Mouse (Mus musculus) Patski (cell line): ENCODE data around the gene Pus10. TPM values are rescaled to one million over a fixed set of nuclear protein-coding genes. Genes with fewer than 3 reads are reported as not detected.

Source experiments
- ATAC-seq: fragments of 100-300 bp; one replicate; pipeline ENCODE4 v1.8.0; 2021
- CTCF ChIA-PET: fragments of 350-600 bp; sonication (Branson Sonifier 250); formaldehyde crosslinking; loops from one replicate; lab custom pipeline; 2022; ENCODE audit warnings: inconsistent platforms; lab: Charles Lee
- POLR2A ChIA-PET: fragments of 350-600 bp; sonication (Branson Sonifier 250); formaldehyde crosslinking; loops from one replicate; lab custom pipeline; 2022; ENCODE audit warnings: antibody characterized with exemption, inconsistent platforms; lab: Charles Lee
- DNase-seq: peaks from one replicate; pipeline ENCODE4 v3.0.0-alpha.2; 2011; ENCODE audit warnings: low read depth, low spot score
- H3K27me3 ChIP-seq: fragments of 371-371 bp; one replicate; pipeline ENCODE4 v1.5.1; 2021
- CTCF ChIP-seq: fragments of 100-300 bp; IDR thresholded peaks from one replicate; pipeline ENCODE4 v1.5.1; 2021
- in situ Hi-C: fragments of 300-500 bp; cut with MboI; formaldehyde crosslinking; loops from 3 replicates; pipeline ENCODE4 v1.11.1; 2018; ENCODE audit warnings: low pct_unique_long_range_greater_than_20kb, mixed read lengths
- polyA plus RNA-seq: library from polyadenylated mRNA; unstranded; gene quantifications from one replicate; pipeline ENCODE4 v1.2.3, GENCODE M21; 2021

Gene Pus10
- polyA plus RNA-seq, 1 experiment from 2014 or later: 20.5 TPM

DNA sequence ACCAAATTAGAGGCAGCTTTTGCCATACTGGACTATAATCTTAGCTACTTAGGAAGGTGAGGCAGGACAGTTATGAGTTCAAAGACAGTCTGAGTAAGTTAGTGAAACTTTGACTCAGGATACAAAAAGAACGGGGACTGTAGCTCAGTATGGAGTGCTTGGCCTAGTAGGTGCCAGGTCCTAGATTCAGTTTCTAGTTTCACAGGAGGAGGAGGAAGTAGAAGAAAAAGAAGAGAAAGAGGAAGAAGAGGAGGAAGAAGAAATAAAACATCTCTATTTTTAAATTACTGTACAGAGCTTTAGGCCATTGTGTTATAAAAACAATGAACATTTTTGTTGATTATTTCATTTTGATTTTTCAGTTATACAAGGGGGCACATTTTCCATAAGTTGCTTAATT lies 22.6 kb downstream of the Pus10 start:
- TF ChIP-seq CTCF: no peak
- DNase-seq: no peak
- POLR2A ChIA-PET: no interaction called here
- no peak for ATAC-seq
- no peaks in the 10 kb centered on the region for H3K27me3 ChIP-seq
- in situ Hi-C loops: loop anchor here (10.0 kb wide), 1 partner anchor 167 kb away; no protein-coding TSS in a partner anchor
- CTCF ChIA-PET: interaction anchor here (1.3 kb wide), 3 partner anchors 10 to 30 kb away, joined by 3 to 4 read pairs (median 3); no protein-coding TSS in a partner anchor

DNA sequence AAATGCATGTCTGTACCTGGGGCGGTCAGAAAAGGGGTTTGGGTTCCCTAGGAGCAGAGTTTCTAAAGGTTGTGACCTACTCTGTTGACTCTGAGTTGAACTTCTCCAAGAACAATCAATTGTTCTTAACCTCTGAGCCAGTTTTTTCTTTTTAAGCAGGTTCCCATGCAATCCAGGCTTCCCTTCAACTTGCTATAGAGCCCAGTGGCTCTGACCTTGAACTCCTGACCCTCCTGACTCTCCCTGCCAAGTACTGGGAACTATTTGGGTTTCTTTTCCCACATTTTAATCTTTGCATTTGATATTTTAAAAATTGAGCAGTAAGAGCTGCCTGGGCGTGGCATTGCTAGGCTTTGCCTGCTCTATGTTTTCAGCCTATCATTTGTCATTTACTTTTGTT lies 27.8 kb downstream of the Pus10 start:
- H3K27me3 ChIP-seq: no peaks in the 10 kb centered on the region
- no peak for DNase-seq
- no peak for ATAC-seq
- POLR2A ChIA-PET: no interaction called here
- CTCF ChIA-PET: no interaction called here
- in situ Hi-C loops: no loop called here
- no peak for TF ChIP-seq CTCF

- in situ Hi-C loops: no loop called here
- ATAC-seq: no peak
- POLR2A ChIA-PET: interaction anchor here (1.1 kb wide), 1 partner anchor 40 kb away, joined by 3 read pairs; no protein-coding TSS in a partner anchor
- no peak for TF ChIP-seq CTCF
- H3K27me3 ChIP-seq: no peaks in the 10 kb centered on the region
- CTCF ChIA-PET: no interaction called here
- no peak for DNase-seq
Measured at GRCm38 (mm10) chr11:23695847-23696246, 30.4 kb downstream of the Pus10 start.

- POLR2A ChIA-PET: no interaction called here
- TF ChIP-seq CTCF: no peak
- DNase-seq (no peak), ATAC-seq (no peak)
- no peaks in the 10 kb centered on the region for H3K27me3 ChIP-seq
- in situ Hi-C loops: no loop called here
- CTCF ChIA-PET: no interaction called here
Measured at GRCm38 (mm10) chr11:23698526-23698925, 33.1 kb downstream of the Pus10 start.

DNA sequence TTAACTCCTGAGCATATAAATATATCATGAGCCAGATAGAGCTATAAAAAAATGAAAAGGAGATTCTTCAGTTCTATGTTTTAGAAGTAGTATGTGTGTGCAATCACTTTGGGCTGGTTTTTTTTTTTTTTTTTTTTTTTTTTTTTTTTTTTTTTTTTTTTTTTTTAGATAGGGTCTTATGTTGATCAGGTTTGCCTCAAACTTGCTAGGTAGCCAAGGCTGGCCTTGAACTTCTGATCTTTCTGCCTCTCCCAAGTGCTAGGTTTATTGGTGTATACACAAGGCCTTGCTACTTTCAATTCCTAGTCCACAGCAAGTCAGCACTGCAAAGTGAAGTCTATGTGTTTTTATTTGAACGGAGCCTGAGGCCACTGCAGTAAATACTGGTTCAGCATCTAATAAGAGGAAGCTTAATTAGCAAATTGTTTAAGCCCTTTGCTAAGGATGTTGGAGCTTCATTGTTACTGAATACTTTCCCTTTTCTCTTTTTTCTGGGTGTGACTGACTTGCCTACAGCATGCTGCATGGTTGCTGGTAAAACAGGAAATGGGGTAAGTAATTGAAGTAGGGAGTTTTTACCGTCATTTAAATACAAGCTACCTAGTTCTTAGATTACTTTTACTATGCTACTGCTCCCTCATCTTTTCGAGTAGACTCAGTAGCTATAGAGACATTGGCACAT lies 34.1 kb downstream of the Pus10 start:
- CTCF ChIA-PET: interaction anchor here (1.2 to 2.5 kb wide), 6 partner anchors 10 to 280 kb away, joined by 4 to 7 read pairs (median 5); no protein-coding TSS in a partner anchor
- H3K27me3 ChIP-seq: no peaks in the 10 kb centered on the region
- POLR2A ChIA-PET: no interaction called here
- in situ Hi-C loops: no loop called here
- DNase-seq (no peak), ATAC-seq (no peak)
- TF ChIP-seq CTCF: no peak

- POLR2A ChIA-PET: no interaction called here
- no peak for TF ChIP-seq CTCF
- CTCF ChIA-PET: interaction anchor here (1.3 to 2.5 kb wide), 3 partner anchors 12 to 23 kb away, joined by 3 to 7 read pairs (median 3); no protein-coding TSS in a partner anchor
- ATAC-seq (no peak), DNase-seq (no peak)
- H3K27me3 ChIP-seq: no peaks in the 10 kb centered on the region
- in situ Hi-C loops: no loop called here
Measured at GRCm38 (mm10) chr11:23701831-23702230, 36.4 kb downstream of the Pus10 start.

GRCm38 (mm10) chr11:23704604-23705294 lies 39.3 kb downstream of the Pus10 start:
- no peaks in the 10 kb centered on the region for H3K27me3 ChIP-seq
- in situ Hi-C loops: no loop called here
- DNase-seq: no peak
- no peak for TF ChIP-seq CTCF
- no peak for ATAC-seq
- POLR2A ChIA-PET: no interaction called here
- CTCF ChIA-PET: no interaction called here

DNA sequence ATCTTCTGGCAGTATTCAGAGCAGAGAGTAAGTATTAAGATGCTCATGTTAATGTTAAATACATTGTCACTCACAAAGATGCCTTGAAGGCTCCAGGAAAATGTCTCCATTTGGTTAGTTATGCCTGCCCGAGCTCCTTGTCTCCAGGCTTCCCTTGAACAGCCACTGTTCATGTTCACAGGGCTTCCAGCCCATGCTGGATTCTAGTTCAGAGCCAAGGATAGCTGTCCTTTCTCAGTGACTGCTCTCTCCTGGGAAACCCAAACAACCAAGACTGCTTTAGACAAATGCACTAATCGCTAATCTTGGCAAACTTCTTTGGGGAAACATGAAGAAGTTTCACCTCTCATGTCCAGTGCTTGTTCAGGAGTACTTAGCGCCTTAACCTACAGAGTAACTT lies 46.8 kb downstream of the Pus10 start:
- ATAC-seq (no peak), DNase-seq (no peak)
- ChIA-PET POLR2A (no interaction called here), CTCF (interaction anchor here (0.8 to 1.8 kb wide), 2 partner anchors 7 to 11 kb away, joined by 3 to 5 read pairs; no protein-coding TSS in a partner anchor)
- in situ Hi-C loops: no loop called here
- H3K27me3 ChIP-seq: no peaks in the 10 kb centered on the region
- TF ChIP-seq CTCF: no peak

GRCm38 (mm10) chr11:23718856-23719255 lies 53.4 kb downstream of the Pus10 start:
- in situ Hi-C loops: no loop called here
- no peak for DNase-seq
- CTCF ChIA-PET: interaction anchor here (1.1 kb wide), 1 partner anchor 11 kb away, joined by 3 read pairs; no protein-coding TSS in a partner anchor
- ATAC-seq: no peak
- POLR2A ChIA-PET: no interaction called here
- no peak for TF ChIP-seq CTCF
- no peaks in the 10 kb centered on the region for H3K27me3 ChIP-seq

DNA sequence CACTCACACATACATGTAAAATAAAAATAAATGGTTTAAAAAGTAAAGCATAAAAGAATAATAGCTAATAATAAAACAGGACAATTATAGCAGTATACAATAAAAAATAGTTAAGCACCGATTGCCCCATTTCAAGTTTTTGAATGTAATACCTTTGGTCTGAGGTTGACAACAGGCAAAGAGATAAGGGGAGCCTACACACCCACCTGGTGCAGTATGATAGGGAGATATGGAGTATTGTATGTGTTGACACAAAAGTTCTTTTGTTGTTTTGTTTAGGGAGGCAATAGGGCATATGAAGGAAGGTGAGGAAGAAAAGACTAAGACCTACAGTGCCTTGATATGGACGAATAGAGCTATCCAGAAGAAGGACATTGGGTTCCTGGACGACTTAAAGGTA lies 54.4 kb downstream of the Pus10 start:
- no peak for TF ChIP-seq CTCF
- no peaks in the 10 kb centered on the region for H3K27me3 ChIP-seq
- CTCF ChIA-PET: interaction anchor here (0.9 to 1.2 kb wide), 2 partner anchors 8 to 12 kb away, joined by 4 to 5 read pairs; no protein-coding TSS in a partner anchor
- POLR2A ChIA-PET: interaction anchor here (1.1 kb wide), 1 partner anchor 19 kb away, joined by 4 read pairs; no protein-coding TSS in a partner anchor
- in situ Hi-C loops: no loop called here
- DNase-seq (no peak), ATAC-seq (no peak)

DNA sequence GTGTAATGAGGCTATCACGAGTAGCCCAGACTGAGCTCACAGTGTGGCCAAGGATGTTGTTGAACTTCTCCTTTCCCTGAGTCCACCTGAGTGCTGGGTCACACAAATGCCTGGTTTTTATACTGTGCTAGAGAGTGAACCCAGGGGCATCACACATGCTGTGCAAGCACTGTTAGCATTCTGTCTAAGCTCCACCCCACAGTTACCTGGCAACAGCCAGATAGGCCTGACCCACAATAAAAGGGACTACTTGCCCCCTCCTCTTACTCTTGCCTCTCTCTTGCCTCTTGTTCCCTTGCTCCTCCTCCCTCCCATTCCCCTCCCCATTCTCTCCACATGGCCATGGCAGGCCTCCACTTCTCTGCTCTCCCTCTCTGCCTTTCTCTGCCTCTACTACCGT lies 56.9 kb downstream of the Pus10 start:
- ATAC-seq: no peak
- TF ChIP-seq CTCF: no peak
- no peak for DNase-seq
- ChIA-PET POLR2A (no interaction called here), CTCF (no interaction called here)
- in situ Hi-C loops: no loop called here
- no peaks in the 10 kb centered on the region for H3K27me3 ChIP-seq
